Mouse (Mus musculus) monocyte, adult 5-6 weeks (primary cell): ENCODE measurements around the gene Kcnab1. TPM values are rescaled to one million over a fixed set of nuclear protein-coding genes. Genes with fewer than 3 reads are reported as not detected.

Experiments
- ATAC-seq: fragments of 153-309, 156-312 bp; replicated peaks from 2 replicates; pipeline ENCODE4 v1.8.0; 2017; ENCODE audit warnings: mild to moderate bottlenecking; ENCODE audit not compliant: low TSS enrichment, insufficient number of reproducible peaks, severe bottlenecking, poor library complexity, low FRiP score
- total RNA-seq: library from RNA; stranded (forward); fragments of 200-1000, 200-491, 200-594 nt; gene quantifications from 3 replicates; pipeline ENCODE4 v1.2.3, GENCODE M21; 2017

The Kcnab1 gene
- total RNA-seq, 1 experiment from 2014 or later, result not detected

GRCm38 (mm10) chr3:65283366-65283765 is 174.2 kb downstream of the Kcnab1 start:
- ATAC-seq, result no peak

- ATAC-seq, result no peak
Measured at GRCm38 (mm10) chr3:65288994-65289393, 179.8 kb downstream of the Kcnab1 start.

GRCm38 (mm10) chr3:65296996-65297395 is 187.8 kb downstream of the Kcnab1 start:
- ATAC-seq, result no peak

- no peak for ATAC-seq
Measured at GRCm38 (mm10) chr3:65299205-65299604, 190.0 kb downstream of the Kcnab1 start.

- ATAC-seq, result no peak
Measured at GRCm38 (mm10) chr3:65301531-65301930, 192.3 kb downstream of the Kcnab1 start.

- ATAC-seq, result no peak
Measured at GRCm38 (mm10) chr3:65302559-65302958, 193.4 kb downstream of the Kcnab1 start.

GRCm38 (mm10) chr3:65315837-65316236 is 206.7 kb downstream of the Kcnab1 start:
- no peak for ATAC-seq

GRCm38 (mm10) chr3:65316738-65317137 is 207.6 kb downstream of the Kcnab1 start:
- ATAC-seq, result no peak

- peak; percentile 33; the same call in 1 of the 2 replicates for ATAC-seq
Measured at GRCm38 (mm10) chr3:65317876-65318537, 208.8 kb downstream of the Kcnab1 start.

- peak; percentile 81 for ATAC-seq
Measured at GRCm38 (mm10) chr3:65319248-65320008, 210.2 kb downstream of the Kcnab1 start.

GRCm38 (mm10) chr3:65320990-65321389 is 211.8 kb downstream of the Kcnab1 start:
- ATAC-seq, result no peak

GRCm38 (mm10) chr3:65321981-65322779 is 213.0 kb downstream of the Kcnab1 start:
- no peak for ATAC-seq

- no peak for ATAC-seq
Measured at GRCm38 (mm10) chr3:65325254-65325653, 216.1 kb downstream of the Kcnab1 start.

- no peak for ATAC-seq
Measured at GRCm38 (mm10) chr3:65328814-65329213, 219.6 kb downstream of the Kcnab1 start.

GRCm38 (mm10) chr3:65337835-65338464 is 228.8 kb downstream of the Kcnab1 start:
- ATAC-seq, result no peak

- no peak for ATAC-seq
Measured at GRCm38 (mm10) chr3:65340173-65340951, 231.2 kb downstream of the Kcnab1 start.

- ATAC-seq, result no peak
Measured at GRCm38 (mm10) chr3:65346176-65346575, 237.0 kb downstream of the Kcnab1 start.
